Mouse (Mus musculus) bone marrow, adult 2 months (tissue): ENCODE measurements around the gene Gxylt1. TPM values are rescaled to one million over a fixed set of nuclear protein-coding genes. Genes with fewer than 3 reads are reported as not detected.
A peak's percentile ranks its signal among the peaks of the same experiment; 100 is the strongest.
"Not testable (repeated sequence)": the region's sequence is repeated elsewhere in the genome, so short reads cannot be mapped to it uniquely, and the experiment has no call there.

Experiments
- H3K27ac ChIP-seq: fragments of 200-500 bp; 2 replicates; pipeline ENCODE4 v1.5.1; 2012; ENCODE audit warnings: low read depth, mild to moderate bottlenecking, control low read depth, inconsistent platforms, low read length; ENCODE audit not compliant: control insufficient read depth, poor library complexity, insufficient read depth
- H3K4me1 ChIP-seq: fragments of 200-500 bp; 2 replicates; pipeline ENCODE4 v1.6.1; 2011; ENCODE audit warnings: low read length; ENCODE audit not compliant: control insufficient read depth, insufficient read depth
- H3K4me3 ChIP-seq: fragments of 200-500 bp; replicated peaks from 2 replicates; pipeline ENCODE3; 2011; ENCODE audit warnings: mild to moderate bottlenecking, low read depth, low read length, control low read depth; ENCODE audit not compliant: control insufficient read depth
- CTCF ChIP-seq: fragments of 200-500 bp; IDR thresholded peaks from 2 replicates; pipeline ENCODE4 v1.5.1; 2011; ENCODE audit warnings: low read length, control low read depth; ENCODE audit not compliant: control insufficient read depth, insufficient read depth
- POLR2A ChIP-seq: fragments of 200-500 bp; IDR thresholded peaks from 2 replicates; pipeline ENCODE4 v1.6.1; 2011; ENCODE audit warnings: low read depth, mild to moderate bottlenecking, control low read depth, low read length, borderline replicate concordance; ENCODE audit not compliant: control insufficient read depth
- WGBS: fragments of 180-500 bp; shearing (Covaris S2); methylation state at CpG from one replicate; pipeline ENCODE4 v1.1.7; 2018; 5-methylcytosine and 5-hydroxymethylcytosine counted together
- polyA plus RNA-seq: library from polyadenylated mRNA; stranded (reverse); fragments of >200 nt; gene quantifications from 2 replicates; pipeline ENCODE4 v1.2.4, GENCODE M21; 2011; ENCODE audit warnings: low replicate concordance; ENCODE audit not compliant: missing spikeins, insufficient read depth, insufficient read length

Gene Gxylt1
- polyA plus RNA-seq: 6.5 and 9.6 TPM in 2 replicates

DNA sequence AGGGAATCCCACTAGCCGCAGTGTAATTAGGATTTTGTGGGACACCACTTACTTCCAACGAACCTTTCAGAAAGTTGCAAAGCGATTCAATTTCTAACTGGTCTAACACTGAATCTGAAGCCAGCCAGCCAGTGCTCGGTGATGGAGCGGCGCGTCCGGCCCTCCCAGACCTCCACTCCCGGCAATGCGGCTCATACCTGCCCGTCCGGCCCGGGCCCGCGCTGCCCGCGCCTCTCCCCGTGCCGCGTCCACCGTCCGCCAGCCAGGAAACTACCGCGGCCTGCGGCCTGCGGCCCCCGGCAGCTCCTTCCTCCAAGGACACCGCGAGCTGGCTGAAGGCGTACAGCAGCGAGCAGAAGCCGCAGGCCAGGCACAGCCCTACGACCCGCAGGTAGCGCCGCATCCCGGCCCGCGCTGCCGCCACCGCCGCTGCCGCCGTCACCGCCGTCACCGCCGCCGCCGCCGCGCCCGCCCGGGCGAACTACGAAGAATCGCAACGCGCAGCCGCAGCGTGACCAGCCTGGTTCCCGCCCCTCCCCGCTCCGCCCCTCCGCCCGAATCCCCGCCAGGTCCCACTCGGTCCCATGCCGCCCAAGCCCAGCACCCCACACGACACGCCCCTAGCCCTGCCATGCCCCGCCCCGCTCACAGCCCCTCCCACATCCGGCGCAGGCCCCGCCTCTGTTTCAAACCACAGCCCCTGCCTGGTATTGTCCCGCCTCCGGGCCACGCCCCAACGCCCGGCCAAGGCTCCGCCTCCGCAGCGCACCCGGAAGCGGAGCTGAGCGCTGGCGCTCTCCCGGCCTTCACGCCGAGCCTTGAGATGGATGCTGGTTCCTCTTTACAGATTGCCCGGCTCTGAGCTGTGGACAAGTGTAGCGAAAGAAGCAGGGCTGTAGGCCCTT is at the start of gene Gxylt1:
TSS of gene Gxylt1 (minus strand) at position 501 of the 905 bp plus-strand sequence.
- Histone ChIP-seq H3K4me3 (peak within 1 kb of the TSS; percentile 79), H3K4me1 (peaks cover 2% of the 10 kb centered on the region), H3K27ac (peak within 1 kb of the TSS; percentile 92)
- under 1% methylated on average over 90 of the region's 93 CpGs for WGBS
- no peak for TF ChIP-seq CTCF
- TF ChIP-seq POLR2A: peak; percentile 92

DNA sequence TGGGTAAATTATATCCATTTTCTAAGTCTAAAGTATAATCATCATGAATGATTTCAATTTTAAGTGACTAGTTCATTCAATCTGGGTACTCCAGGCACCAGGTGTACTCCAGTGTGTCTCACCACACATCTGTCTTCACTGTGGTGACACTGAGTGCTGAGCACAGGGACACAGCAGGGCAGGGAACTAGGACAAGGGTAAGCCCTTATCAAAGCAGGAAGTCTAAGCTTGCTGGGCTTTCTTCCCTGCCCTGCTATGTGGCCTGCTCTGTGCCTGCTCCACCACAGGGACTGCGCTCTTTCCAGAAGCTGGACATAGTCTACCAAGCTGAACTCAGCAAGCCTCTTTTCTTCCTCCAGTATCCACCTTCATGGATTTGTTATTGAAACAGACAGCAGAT is 43.8 kb upstream of the Gxylt1 start:
- no peak overlapping the region for H3K4me3 ChIP-seq
- WGBS: 77% methylated on average over 1 of the region's 1 CpGs
- H3K27ac ChIP-seq: no peak overlapping the region
- TF ChIP-seq POLR2A: no peak
- no peak for TF ChIP-seq CTCF
- H3K4me1 ChIP-seq: peaks cover 1% of the 10 kb centered on the region; the same call in 1 of the 2 replicates

DNA sequence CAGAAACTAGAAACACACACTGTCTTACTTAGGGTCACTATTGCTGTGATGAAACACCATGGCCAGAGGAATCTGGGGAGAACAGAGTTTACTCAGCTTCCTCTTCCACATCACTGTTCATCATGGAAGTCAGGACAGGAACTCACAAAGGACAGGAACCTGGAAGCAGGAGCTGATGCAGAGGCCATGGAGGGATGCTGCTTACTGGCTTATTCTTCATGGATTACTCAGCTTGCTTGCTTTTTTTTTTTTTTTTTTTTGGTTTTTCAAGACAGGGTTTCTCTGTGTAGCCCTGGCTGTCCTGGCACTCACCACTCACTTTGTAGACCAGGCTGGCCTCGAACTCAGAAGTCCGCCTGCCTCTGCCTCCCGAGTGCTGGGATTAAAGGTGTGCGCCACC is 35.3 kb upstream of the Gxylt1 start:
- H3K4me1 ChIP-seq, H3K27ac ChIP-seq, H3K4me3 ChIP-seq: not testable (repeated sequence)
- WGBS: 94% methylated on average over 4 of the region's 4 CpGs

DNA sequence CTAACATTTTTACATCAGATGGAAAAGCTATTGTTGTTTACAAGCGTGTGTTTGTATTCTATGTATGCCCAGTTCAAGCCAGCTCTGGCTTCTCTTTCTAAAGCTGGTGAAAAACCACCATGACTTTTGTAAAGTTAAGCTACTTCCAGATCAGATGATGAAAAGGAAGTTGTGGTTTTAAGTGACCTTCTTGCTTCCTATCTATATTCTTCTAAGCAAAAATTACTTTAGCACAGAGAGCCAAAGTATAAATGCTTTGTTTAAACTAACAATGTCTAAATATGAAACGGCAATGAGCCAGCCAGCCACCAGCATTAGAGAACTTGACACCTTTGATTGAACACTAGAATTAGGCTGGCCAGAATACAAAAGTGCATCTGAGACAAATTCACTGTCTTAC is 23.2 kb upstream of the Gxylt1 start:
- WGBS: 3% methylated on average over 2 of the region's 2 CpGs
- Histone ChIP-seq H3K27ac (no peak overlapping the region), H3K4me1 (peaks cover 3% of the 10 kb centered on the region; the same call in 1 of the 2 replicates), H3K4me3 (no peak overlapping the region)
- TF ChIP-seq CTCF (no peak), POLR2A (no peak)

DNA sequence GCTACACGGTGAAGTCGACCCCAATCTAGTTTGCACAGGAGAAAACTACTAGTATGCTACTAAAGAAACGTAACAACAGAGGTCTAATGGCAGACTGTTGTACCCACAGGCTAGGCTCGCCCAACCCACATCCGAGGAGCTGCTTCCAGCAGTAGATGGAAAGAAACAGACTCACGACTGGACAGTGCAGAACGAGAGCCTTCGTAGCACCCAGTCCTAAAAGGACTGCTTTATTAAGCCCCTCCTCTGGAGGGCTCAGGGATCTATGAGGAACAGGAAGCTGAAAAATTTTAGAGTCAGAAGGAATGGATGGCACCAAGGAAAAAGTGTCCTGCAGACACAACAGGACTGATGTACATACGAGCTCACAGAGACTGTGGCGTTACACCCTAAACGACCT is 19.5 kb upstream of the Gxylt1 start:
- Histone ChIP-seq H3K4me1 (no peaks in the 10 kb centered on the region; the same call in 1 of the 2 replicates), H3K4me3 (no peak overlapping the region), H3K27ac (no peak overlapping the region)
- WGBS: 29% methylated on average over 11 of the region's 11 CpGs
- TF ChIP-seq POLR2A: no peak
- no peak for TF ChIP-seq CTCF

DNA sequence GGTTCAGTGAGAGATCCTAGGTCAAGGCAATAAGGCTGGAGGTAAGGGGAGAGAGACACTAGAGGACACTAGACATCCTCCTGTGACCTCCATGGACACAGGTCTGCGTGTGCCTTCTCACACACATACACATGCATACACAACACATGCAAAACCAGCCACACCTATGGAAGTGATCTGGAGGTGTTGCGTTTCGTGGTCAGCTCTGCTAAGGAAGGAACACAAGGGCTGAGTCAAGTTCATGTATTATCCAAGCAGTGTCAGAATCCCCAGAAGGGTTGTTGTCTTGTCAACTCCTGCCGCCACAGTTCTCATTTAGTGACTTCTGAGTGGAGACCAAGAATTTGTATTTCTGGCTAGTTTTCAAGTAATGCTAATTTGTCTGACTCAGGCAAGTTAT is 13.3 kb upstream of the Gxylt1 start:
- Histone ChIP-seq H3K27ac (no peak overlapping the region), H3K4me1 (peaks cover 7% of the 10 kb centered on the region), H3K4me3 (no peak overlapping the region)
- 76% methylated on average over 4 of the region's 4 CpGs for WGBS
- TF ChIP-seq POLR2A (no peak), CTCF (no peak)

DNA sequence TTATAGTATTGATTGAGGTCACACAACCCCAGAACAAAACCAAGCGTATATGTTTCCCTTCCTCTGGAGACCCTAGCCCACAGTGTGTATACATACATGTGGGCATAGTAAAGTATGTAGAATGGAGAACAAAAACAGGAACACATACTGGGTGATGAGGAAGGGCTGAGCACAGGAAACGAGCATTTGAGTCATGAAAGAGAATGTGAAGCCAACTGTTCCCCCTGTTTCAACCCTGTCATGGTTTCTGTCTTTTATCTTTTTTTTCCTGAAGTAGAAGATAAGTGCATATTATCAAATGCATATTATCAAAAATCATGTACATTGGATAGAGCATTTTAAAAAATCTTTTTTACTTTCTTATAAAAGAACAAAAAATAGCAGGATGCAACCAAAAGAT is 12.6 kb upstream of the Gxylt1 start:
- no peak overlapping the region for H3K4me3 ChIP-seq
- 42% methylated on average over 2 of the region's 2 CpGs for WGBS
- TF ChIP-seq CTCF (no peak), POLR2A (no peak)
- H3K27ac ChIP-seq: no peak overlapping the region
- H3K4me1 ChIP-seq: peaks cover 7% of the 10 kb centered on the region

DNA sequence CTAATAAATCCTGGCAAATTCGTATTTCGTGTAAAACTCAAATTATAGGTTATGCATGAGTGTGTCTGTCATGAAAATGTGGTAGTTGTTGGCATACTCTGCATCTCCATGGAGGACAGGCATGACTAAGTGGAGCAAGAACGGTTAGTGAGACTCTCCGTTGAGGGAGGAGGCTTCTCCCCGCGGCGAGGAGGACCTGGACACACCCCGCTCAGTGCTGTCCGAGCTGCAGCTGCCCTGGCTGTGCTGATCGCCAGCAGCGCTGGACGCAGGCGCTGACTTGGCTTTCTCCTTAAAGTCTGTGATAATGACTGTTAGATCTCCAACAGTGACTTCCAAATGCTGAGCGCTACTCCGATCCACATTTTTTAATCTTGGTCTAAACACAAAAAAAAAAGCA is 10.3 kb upstream of the Gxylt1 start:
- H3K27ac ChIP-seq: no peak overlapping the region
- 84% methylated on average over 15 of the region's 15 CpGs for WGBS
- peaks cover 7% of the 10 kb centered on the region for H3K4me1 ChIP-seq
- H3K4me3 ChIP-seq: no peak overlapping the region
- TF ChIP-seq CTCF (no peak), POLR2A (no peak)
